Mouse (Mus musculus): Measurements from ENCODE around the gene Syt5.

DNA sequence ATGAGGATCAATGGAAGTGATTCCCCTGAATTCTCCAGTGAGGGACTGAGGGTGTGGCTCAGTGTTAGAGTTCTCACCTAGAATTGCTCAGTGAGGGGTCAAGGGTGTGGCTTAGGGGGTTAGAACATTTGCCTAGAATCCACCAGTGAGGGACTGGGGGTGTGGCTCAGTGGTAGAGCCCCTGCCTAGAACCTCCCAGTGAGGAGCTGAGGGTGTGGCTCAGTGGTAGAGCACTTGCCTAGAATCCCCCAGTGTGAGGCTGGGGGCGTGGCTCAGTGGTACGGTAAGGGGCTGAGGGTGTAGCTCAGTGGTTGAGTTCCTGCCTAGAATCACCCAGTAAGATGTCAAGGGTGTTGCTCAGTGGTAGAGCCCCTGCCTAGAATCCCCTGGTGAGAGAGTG, 8.3 kb downstream of the Syt5 start:
- TF ChIP-seq CTCF (IDR thresholded peaks at IDR 0.05; ENCODE audit: insufficient read depth, low read length) (no peak), POLR2A (IDR thresholded peaks at IDR 0.05; ENCODE audit: borderline replicate concordance, extremely low read depth, low read depth, low read length) (no peak)
